Mouse (Mus musculus) midbrain, embryonic 13.5 days (tissue): ENCODE measurements around the gene Msantd2. TPM values are rescaled to one million over a fixed set of nuclear protein-coding genes. Genes with fewer than 3 reads are reported as not detected.
A peak's percentile ranks its signal among the peaks of the same experiment; 100 is the strongest.

Experiments used
- ATAC-seq: fragments of 200-750 bp; cut with Nextera tagmentation; 2 replicates; pipeline ENCODE4 v1.8.0; 2017; ENCODE audit warnings: mild to moderate bottlenecking, moderate TSS enrichment, moderate library complexity
- H3K27ac ChIP-seq: fragments of 300-500 bp; sonication (generic); 2 replicates; pipeline ENCODE4 v1.5.1; 2015; ENCODE audit warnings: inconsistent platforms, mild to moderate bottlenecking, moderate library complexity
- H3K27me3 ChIP-seq: fragments of 300-500 bp; sonication (generic); 2 replicates; pipeline ENCODE4 v1.6.1; 2015; ENCODE audit warnings: mild to moderate bottlenecking, inconsistent platforms
- H3K36me3 ChIP-seq: fragments of 300-500 bp; sonication (generic); 2 replicates; pipeline ENCODE4 v1.6.1; 2015; ENCODE audit warnings: mild to moderate bottlenecking, inconsistent platforms
- H3K4me1 ChIP-seq: fragments of 300-500 bp; sonication (generic); replicated peaks from 2 replicates; pipeline ENCODE4 v1.6.1; 2015; ENCODE audit warnings: inconsistent platforms
- H3K4me2 ChIP-seq: fragments of 300-500 bp; sonication (generic); replicated peaks from 2 replicates; pipeline ENCODE4 v1.6.1; 2015; ENCODE audit warnings: moderate library complexity, mild to moderate bottlenecking, inconsistent platforms
- H3K4me3 ChIP-seq: fragments of 300-500 bp; sonication (generic); replicated peaks from 2 replicates; pipeline ENCODE4 v1.5.1; 2015; ENCODE audit warnings: mild to moderate bottlenecking, inconsistent platforms
- H3K9ac ChIP-seq: fragments of 300-500 bp; sonication (generic); replicated peaks from 2 replicates; pipeline ENCODE4 v1.6.1; 2015; ENCODE audit warnings: mild to moderate bottlenecking, inconsistent platforms
- H3K9me3 ChIP-seq: fragments of 300-500 bp; sonication (generic); 2 replicates; pipeline ENCODE4 v1.6.1; 2016; ENCODE audit warnings: mild to moderate bottlenecking, inconsistent platforms
- WGBS: fragments of 180-500 bp; shearing (Covaris S2); methylation state at CpG from one replicate; pipeline ENCODE4 v1.1.7; 2015; 5-methylcytosine and 5-hydroxymethylcytosine counted together
- polyA plus RNA-seq: library from polyadenylated mRNA; unstranded; fragments of >200 nt; fragmentation: Nextera tagmentation; extraction: Ambion mirVana; gene quantifications from 2 replicates; pipeline ENCODE4 v1.2.1, GENCODE M21; 2015

Msantd2 gene
- polyA plus RNA-seq, 1 experiment from 2014 or later, result 36.5 TPM

- Histone ChIP-seq H3K4me1 (peaks cover 36% of the 10 kb centered on the region), H3K36me3 (peaks cover 4% of the 10 kb centered on the region), H3K27me3 (peaks cover 79% of the 10 kb centered on the region), H3K4me2 (peak overlapping the region; percentile 65), H3K4me3 (peak overlapping the region; percentile 38), H3K27ac (0 out of 2 replicates have a peak overlapping the region, but pooled peaks have one; percentile 11), H3K9me3 (no peaks in the 10 kb centered on the region), H3K9ac (peak overlapping the region; percentile 55)
- ATAC-seq, result peak; percentile 65
- WGBS, result 1% methylated on average over 32 of the region's 32 CpGs
Measured at GRCm38 (mm10) chr9:37530031-37530887, 41.1 kb downstream of the Msantd2 start.

GRCm38 (mm10) chr9:37530888-37531705, 42.0 kb downstream of the Msantd2 start:
- no peaks in the 10 kb centered on the region for H3K9me3 ChIP-seq
- ATAC-seq, result peak; percentile 61
- H3K4me3 ChIP-seq, result peak overlapping the region; percentile 38
- peaks cover 71% of the 10 kb centered on the region for H3K27me3 ChIP-seq
- H3K27ac ChIP-seq, result 0 out of 2 replicates have a peak overlapping the region, but pooled peaks have one; percentile 11
- 1% methylated on average over 31 of the region's 31 CpGs for WGBS
- H3K4me2 ChIP-seq, result peak overlapping the region; percentile 65
- no peaks in the 10 kb centered on the region for H3K36me3 ChIP-seq
- H3K4me1 ChIP-seq, result peaks cover 36% of the 10 kb centered on the region
- H3K9ac ChIP-seq, result peak overlapping the region; percentile 48

DNA sequence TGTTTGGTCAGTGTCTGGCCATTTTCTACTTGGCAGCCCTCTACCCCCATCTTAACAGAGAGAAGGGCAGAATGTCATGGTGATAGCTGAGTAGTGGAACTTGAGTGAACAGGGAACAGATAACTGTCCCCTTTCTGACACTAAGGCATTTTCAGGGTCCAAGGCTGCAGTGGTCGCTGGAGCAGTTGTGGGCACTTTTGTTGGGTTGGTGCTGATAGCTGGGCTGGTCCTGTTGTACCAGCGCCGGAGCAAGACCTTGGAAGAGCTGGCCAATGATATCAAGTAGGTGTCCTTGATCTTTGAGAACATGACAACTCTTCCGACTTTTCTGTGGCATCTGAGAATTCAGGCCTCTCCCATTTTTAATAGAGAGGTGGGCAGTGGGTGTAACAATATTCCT, 47.7 kb downstream of the Msantd2 start:
- no peak overlapping the region for H3K9ac ChIP-seq
- H3K4me1 ChIP-seq, result no peaks in the 10 kb centered on the region
- WGBS, result 86% methylated on average over 4 of the region's 4 CpGs
- ATAC-seq, result no peak
- H3K27me3 ChIP-seq, result peaks cover 32% of the 10 kb centered on the region
- H3K4me2 ChIP-seq, result no peak overlapping the region
- no peak overlapping the region for H3K4me3 ChIP-seq
- H3K9me3 ChIP-seq, result no peaks in the 10 kb centered on the region
- no peak overlapping the region for H3K27ac ChIP-seq
- no peaks in the 10 kb centered on the region for H3K36me3 ChIP-seq

GRCm38 (mm10) chr9:37537658-37538250, 48.6 kb downstream of the Msantd2 start:
- Histone ChIP-seq H3K9me3 (no peaks in the 10 kb centered on the region), H3K4me1 (no peaks in the 10 kb centered on the region), H3K27me3 (peaks cover 31% of the 10 kb centered on the region), H3K4me3 (no peak overlapping the region), H3K4me2 (no peak overlapping the region), H3K9ac (no peak overlapping the region), H3K27ac (no peak overlapping the region), H3K36me3 (no peaks in the 10 kb centered on the region)
- no peak for ATAC-seq
- 76% methylated on average over 5 of the region's 5 CpGs for WGBS

DNA sequence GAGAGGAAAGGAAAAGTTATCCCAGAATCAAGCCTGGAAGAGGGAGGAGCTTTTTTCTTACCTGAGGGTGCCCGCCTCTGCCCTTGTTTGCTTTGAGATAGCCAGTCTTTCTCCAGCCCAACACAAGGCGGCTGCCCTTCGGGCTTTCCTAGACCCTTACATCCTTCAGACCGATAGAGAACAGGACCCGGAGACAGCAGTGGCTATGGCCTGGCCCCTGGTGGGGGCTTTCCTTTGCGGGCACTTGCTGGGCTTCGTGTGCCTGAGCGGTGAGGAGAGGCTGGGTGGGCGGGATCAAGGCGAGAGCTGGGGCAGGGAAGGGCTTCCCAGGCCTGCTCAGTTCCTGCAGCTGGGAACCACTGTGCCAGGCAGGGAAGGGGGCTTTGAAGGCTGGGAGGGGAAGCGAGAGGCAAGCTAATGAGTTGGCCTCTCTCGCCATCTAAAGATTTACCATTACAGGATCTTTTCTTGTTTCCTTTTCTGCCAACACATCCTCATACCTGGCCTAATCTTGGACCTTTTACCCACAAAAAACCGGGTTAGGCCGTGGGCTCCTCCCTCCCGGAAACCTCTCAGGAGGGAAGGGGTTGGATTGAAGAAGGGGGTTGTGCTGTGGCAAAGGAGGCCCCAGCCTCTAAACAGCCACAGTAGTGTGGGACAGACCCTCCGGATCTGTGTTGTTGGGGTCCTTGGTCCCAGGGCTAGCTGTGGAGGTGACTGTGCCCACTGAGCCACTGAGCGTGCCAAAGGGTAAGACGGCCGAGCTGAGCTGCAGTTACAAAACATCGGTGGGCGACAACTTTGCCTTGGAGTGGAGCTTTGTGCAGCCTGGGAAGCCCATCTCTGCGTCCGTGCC, 50.3 kb downstream of the Msantd2 start, which contains the start of gene Vsig2:
TSS of gene Vsig2 (plus strand) at position 86 of the 856 bp plus-strand sequence.
- Histone ChIP-seq H3K9ac (0 out of 2 replicates have a peak within 1 kb of the TSS, but pooled peaks have one; percentile 16), H3K27ac (no peak within 1 kb of the TSS), H3K4me1 (peaks cover 5% of the 10 kb centered on the region), H3K4me2 (no peak within 1 kb of the TSS), H3K27me3 (peaks cover 40% of the 10 kb centered on the region), H3K4me3 (no peak within 1 kb of the TSS), H3K36me3 (no peaks in the 10 kb centered on the region), H3K9me3 (no peaks in the 10 kb centered on the region)
- peak; percentile 59; the same call in 1 of the 2 replicates for ATAC-seq
- 47% methylated on average over 23 of the region's 23 CpGs for WGBS

GRCm38 (mm10) chr9:37540226-37540625, 51.1 kb downstream of the Msantd2 start:
- no peak overlapping the region for H3K4me2 ChIP-seq

DNA sequence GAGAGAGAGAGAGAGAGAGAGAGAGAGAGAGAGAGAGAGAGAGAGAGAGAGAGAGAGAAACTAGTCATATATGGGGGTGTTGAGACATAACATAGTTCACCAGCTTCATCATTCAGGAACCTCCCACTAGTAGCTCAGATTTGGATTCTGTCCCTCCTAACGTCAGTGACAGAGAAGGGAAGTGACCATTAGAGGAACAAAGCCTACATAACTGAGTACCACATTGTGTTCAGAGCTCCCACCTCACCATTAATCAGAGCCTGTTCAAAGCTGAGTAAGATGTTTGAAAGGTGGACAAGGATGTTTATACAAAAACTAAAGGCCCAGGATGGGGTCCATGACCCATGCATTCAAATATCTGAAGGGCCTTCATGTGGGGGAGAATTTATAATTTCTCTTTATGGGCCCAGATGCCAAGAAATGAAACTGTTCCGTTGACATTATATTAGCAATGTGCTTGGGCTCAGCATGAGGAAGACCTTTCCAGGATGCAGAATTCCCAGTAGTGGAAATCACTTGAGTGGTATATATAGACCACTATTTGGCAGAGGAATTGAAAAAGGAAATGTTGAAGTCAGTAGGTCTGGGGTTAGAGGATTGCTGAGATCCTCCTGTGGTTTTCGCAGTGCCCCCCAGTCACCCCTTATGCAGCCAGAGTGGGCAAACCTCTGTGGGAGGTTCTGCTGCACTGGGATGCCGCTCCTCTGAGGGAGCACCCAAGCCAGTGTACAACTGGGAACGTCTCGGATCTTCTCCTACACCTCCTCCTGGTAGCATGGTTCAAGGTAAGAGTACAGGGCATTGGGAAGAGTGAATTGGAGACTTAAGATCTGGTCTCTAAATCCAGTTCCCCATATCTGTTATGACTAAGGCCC, 51.8 kb downstream of the Msantd2 start:
- no peaks in the 10 kb centered on the region for H3K36me3 ChIP-seq
- H3K4me1 ChIP-seq, result peaks cover 21% of the 10 kb centered on the region
- H3K27me3 ChIP-seq, result peaks cover 55% of the 10 kb centered on the region
- 86% methylated on average over 6 of the region's 6 CpGs for WGBS
- H3K4me2 ChIP-seq, result no peak overlapping the region
- H3K4me3 ChIP-seq, result no peak overlapping the region
- no peaks in the 10 kb centered on the region for H3K9me3 ChIP-seq
- no peak overlapping the region for H3K27ac ChIP-seq
- no peak for ATAC-seq
- no peak overlapping the region for H3K9ac ChIP-seq

More at GRCm38 (mm10) chr9:37540226-37540625, 51.1 kb downstream of the Msantd2 start:
- Histone ChIP-seq H3K4me1 (peaks cover 14% of the 10 kb centered on the region), H3K9ac (no peak overlapping the region), H3K4me3 (no peak overlapping the region), H3K9me3 (no peaks in the 10 kb centered on the region), H3K27me3 (peaks cover 47% of the 10 kb centered on the region), H3K36me3 (no peaks in the 10 kb centered on the region), H3K27ac (no peak overlapping the region)
- ATAC-seq, result no peak
- WGBS, result 93% methylated on average over 4 of the region's 4 CpGs

- Histone ChIP-seq H3K27ac (no peak overlapping the region), H3K27me3 (peaks cover 66% of the 10 kb centered on the region), H3K4me2 (no peak overlapping the region), H3K4me1 (peaks cover 21% of the 10 kb centered on the region), H3K9me3 (no peaks in the 10 kb centered on the region), H3K9ac (no peak overlapping the region), H3K36me3 (no peaks in the 10 kb centered on the region), H3K4me3 (no peak overlapping the region)
- ATAC-seq, result no peak
- WGBS, result 75% methylated on average over 7 of the region's 7 CpGs
Measured at GRCm38 (mm10) chr9:37541851-37542642, 52.9 kb downstream of the Msantd2 start.

DNA sequence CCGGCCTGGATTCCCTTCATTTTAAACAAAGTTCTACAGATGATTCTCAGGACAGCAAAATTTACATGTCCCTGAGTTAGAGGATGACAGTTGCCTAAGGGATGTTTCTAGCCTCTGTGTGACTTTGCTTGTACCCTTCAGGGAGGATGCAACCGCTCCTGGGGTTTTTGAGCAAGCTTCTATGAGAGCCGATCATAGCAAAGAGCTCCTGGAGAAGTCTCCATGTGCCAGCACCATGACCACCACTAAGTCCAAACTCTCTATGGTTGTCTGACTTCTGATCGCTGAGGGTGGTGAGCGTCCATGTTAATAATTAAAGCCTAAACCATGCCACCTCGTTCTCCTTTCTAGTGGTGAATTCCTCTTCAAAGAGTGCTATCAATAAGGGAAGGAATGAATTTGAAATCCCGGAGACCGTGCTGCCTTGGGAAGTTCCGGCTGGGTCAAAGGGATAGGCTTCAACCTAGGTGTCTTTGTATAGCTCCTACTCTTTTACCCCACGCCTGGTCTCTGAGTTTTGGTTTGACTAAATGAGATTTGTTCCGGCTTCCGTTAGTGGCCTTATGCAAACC, 54.8 kb downstream of the Msantd2 start:
- no peaks in the 10 kb centered on the region for H3K36me3 ChIP-seq
- ATAC-seq, result 0 out of 2 replicates have a peak, but pooled peaks have one; percentile 8
- peaks cover 74% of the 10 kb centered on the region for H3K27me3 ChIP-seq
- peak overlapping the region; percentile 31 for H3K4me3 ChIP-seq
- no peak overlapping the region for H3K27ac ChIP-seq
- no peak overlapping the region for H3K9ac ChIP-seq
- peak overlapping the region; percentile 57 for H3K4me2 ChIP-seq
- peaks cover 21% of the 10 kb centered on the region for H3K4me1 ChIP-seq
- WGBS, result 27% methylated on average over 12 of the region's 12 CpGs
- no peaks in the 10 kb centered on the region for H3K9me3 ChIP-seq
